12 mouse cellular contexts compared by ENCODE assay signal in genomic region chr15:93259933-93260332, GRCm38 (mm10).
"Had no signal": no experiment of that assay in that cellular context is flagged by ENCODE, and none has a peak within 500 bp of the region (broad histone marks: within the 10 kb centered on the region; RNA-seq: fewer than 3 reads in every experiment).

No protein-coding gene starts in this region.

- ATAC-seq: midbrain, embryonic 13.5 days; midbrain, embryonic 15.5 days had no signal

- DNase-seq: lung, adult 18-20 months; lung, embryonic 14.5 days; lung, postnatal 10 days; lung, postnatal 4 days; right cerebral cortex, postnatal 25 days; right cerebral cortex, postnatal 4 days; spleen, adult 18-20 months; thymus, adult 18-20 months; thymus, postnatal 14 days; thymus, postnatal 36 days had no signal
